Mouse (Mus musculus) forebrain, embryonic 11.5 days (tissue): Measurements from ENCODE around the gene Lef1. TPM values are rescaled to one million over a fixed set of nuclear protein-coding genes. Genes with fewer than 3 reads are reported as not detected.

ENCODE experiments used
- ATAC-seq: fragments of 200-750 bp; cut with Nextera tagmentation; replicated peaks from 2 replicates; pipeline ENCODE4 v1.8.0; 2017; ENCODE audit warnings: moderate TSS enrichment; ENCODE audit not compliant: low FRiP score
- DNase-seq: peaks from one replicate; pipeline ENCODE4 v3.0.0-alpha.2; 2017; ENCODE audit warnings: low spot score
- H3K27ac ChIP-seq: fragments of 300-500 bp; sonication (generic); 2 replicates; pipeline ENCODE4 v1.5.1; 2014; ENCODE audit warnings: low read depth, low read length
- H3K27me3 ChIP-seq: fragments of 300-500 bp; sonication (generic); 2 replicates; pipeline ENCODE4 v1.6.1; 2014; ENCODE audit warnings: mild to moderate bottlenecking, low read length, mixed read lengths; ENCODE audit not compliant: control insufficient read depth, insufficient read depth
- H3K36me3 ChIP-seq: fragments of 300-500 bp; sonication (generic); 2 replicates; pipeline ENCODE4 v1.6.1; 2014; ENCODE audit warnings: mild to moderate bottlenecking, low read length, moderate library complexity, mixed read lengths; ENCODE audit not compliant: control insufficient read depth, insufficient read depth
- H3K4me1 ChIP-seq: fragments of 300-500 bp; sonication (generic); replicated peaks from 2 replicates; pipeline ENCODE4 v1.6.1; 2014; ENCODE audit warnings: low read length, mixed read lengths; ENCODE audit not compliant: control insufficient read depth, insufficient read depth
- H3K4me2 ChIP-seq: fragments of 300-500 bp; sonication (generic); 2 replicates; pipeline ENCODE4 v1.6.1; 2014; ENCODE audit warnings: low read depth, mild to moderate bottlenecking, low read length, moderate library complexity, mixed read lengths; ENCODE audit not compliant: severe bottlenecking
- H3K4me3 ChIP-seq: fragments of 300-500 bp; sonication (generic); 2 replicates; pipeline ENCODE4 v1.5.1; 2014; ENCODE audit warnings: low read depth, low read length
- H3K9ac ChIP-seq: fragments of 300-500 bp; sonication (generic); 2 replicates; pipeline ENCODE4 v1.6.1; 2014; ENCODE audit warnings: low read length
- H3K9me3 ChIP-seq: fragments of 300-500 bp; sonication (generic); 2 replicates; pipeline ENCODE4 v1.6.1; 2016; ENCODE audit warnings: low read length, mixed read lengths; ENCODE audit not compliant: control insufficient read depth
- WGBS: fragments of 180-500 bp; shearing (Covaris S2); extraction: QIAGEN DNeasy Blood & Tissue Kit; methylation state at CpG from one replicate; pipeline ENCODE4 v1.1.7; 2014; 5-methylcytosine and 5-hydroxymethylcytosine counted together
- polyA plus RNA-seq: library from polyadenylated mRNA; unstranded; fragments of >200 nt; fragmentation: Nextera tagmentation; extraction: Ambion mirVana; gene quantifications from 2 replicates; pipeline ENCODE4 v1.2.1, GENCODE M21; 2014

The Lef1 gene
- polyA plus RNA-seq, 1 experiment from 2014 or later, result 70.0 TPM

- Histone ChIP-seq H3K36me3 (no peaks in the 10 kb centered on the region), H3K4me2 (peak overlapping the region; percentile 90), H3K9me3 (no peaks in the 10 kb centered on the region), H3K4me3 (peak overlapping the region; percentile 78), H3K4me1 (peaks cover 30% of the 10 kb centered on the region), H3K27me3 (peaks cover 18% of the 10 kb centered on the region), H3K9ac (peak overlapping the region; percentile 88), H3K27ac (peak overlapping the region; percentile 81)
- DNase-seq (peak; percentile 81), ATAC-seq (peak; percentile 6; the same call in 1 of the 2 replicates)
- WGBS, result under 1% methylated on average over 13 of the region's 14 CpGs
These were observed 593 bp upstream of the Lef1 start for GRCm38 (mm10) chr3:131109686-131110070.

GRCm38 (mm10) chr3:131111151-131111850, 1.0 kb downstream of the Lef1 start:
- peaks cover 15% of the 10 kb centered on the region for H3K27me3 ChIP-seq
- under 1% methylated on average over 58 of the region's 59 CpGs for WGBS
- H3K4me2 ChIP-seq, result peak overlapping the region; percentile 90
- peak overlapping the region; percentile 81 for H3K27ac ChIP-seq
- peak; percentile 28 for ATAC-seq
- H3K4me3 ChIP-seq, result peak overlapping the region; percentile 78
- H3K36me3 ChIP-seq, result no peaks in the 10 kb centered on the region; the same call in none of the 2 replicates
- DNase-seq, result peak; percentile 80
- H3K9ac ChIP-seq, result peak overlapping the region; percentile 88
- H3K9me3 ChIP-seq, result no peaks in the 10 kb centered on the region
- peaks cover 29% of the 10 kb centered on the region for H3K4me1 ChIP-seq

GRCm38 (mm10) chr3:131111851-131112572, 1.7 kb downstream of the Lef1 start:
- Histone ChIP-seq H3K9ac (peak overlapping the region; percentile 88), H3K36me3 (no peaks in the 10 kb centered on the region; the same call in none of the 2 replicates), H3K27me3 (peaks cover 13% of the 10 kb centered on the region), H3K4me2 (peak overlapping the region; percentile 90), H3K9me3 (no peaks in the 10 kb centered on the region), H3K4me3 (peak overlapping the region; percentile 78), H3K4me1 (peaks cover 25% of the 10 kb centered on the region), H3K27ac (no peak overlapping the region)
- WGBS, result under 1% methylated on average over 69 of the region's 69 CpGs
- peak; percentile 82 for DNase-seq
- peak; percentile 42 for ATAC-seq

GRCm38 (mm10) chr3:131112573-131112955, 2.3 kb downstream of the Lef1 start:
- no peak overlapping the region for H3K27ac ChIP-seq
- peaks cover 9% of the 10 kb centered on the region for H3K27me3 ChIP-seq
- DNase-seq (no peak), ATAC-seq (no peak)
- H3K4me3 ChIP-seq, result peak overlapping the region; percentile 78
- peaks cover 20% of the 10 kb centered on the region for H3K4me1 ChIP-seq
- peak overlapping the region; percentile 88 for H3K9ac ChIP-seq
- under 1% methylated on average over 7 of the region's 7 CpGs for WGBS
- no peaks in the 10 kb centered on the region; the same call in none of the 2 replicates for H3K36me3 ChIP-seq
- no peaks in the 10 kb centered on the region for H3K9me3 ChIP-seq
- peak overlapping the region; percentile 90 for H3K4me2 ChIP-seq

GRCm38 (mm10) chr3:131113029-131113428, 2.8 kb downstream of the Lef1 start:
- DNase-seq (no peak), ATAC-seq (no peak)
- Histone ChIP-seq H3K4me2 (peak overlapping the region; percentile 90), H3K9ac (peak overlapping the region; percentile 88), H3K36me3 (no peaks in the 10 kb centered on the region; the same call in none of the 2 replicates), H3K9me3 (no peaks in the 10 kb centered on the region), H3K27me3 (peaks cover 5% of the 10 kb centered on the region), H3K4me1 (peaks cover 16% of the 10 kb centered on the region), H3K4me3 (peak overlapping the region; percentile 78), H3K27ac (no peak overlapping the region)
- WGBS, result under 1% methylated on average over 13 of the region's 13 CpGs

- H3K9ac ChIP-seq, result no peak overlapping the region
- no peak overlapping the region for H3K4me3 ChIP-seq
- H3K9me3 ChIP-seq, result no peaks in the 10 kb centered on the region
- H3K27ac ChIP-seq, result no peak overlapping the region
- peaks cover 4% of the 10 kb centered on the region; the same call in 1 of the 2 replicates for H3K4me1 ChIP-seq
- DNase-seq (no peak), ATAC-seq (no peak)
- H3K36me3 ChIP-seq, result no peaks in the 10 kb centered on the region; the same call in none of the 2 replicates
- H3K4me2 ChIP-seq, result no peak overlapping the region
- WGBS, result 89% methylated on average over 13 of the region's 13 CpGs
- H3K27me3 ChIP-seq, result no peaks in the 10 kb centered on the region
These were observed 5.8 kb downstream of the Lef1 start for GRCm38 (mm10) chr3:131116116-131116515.

- H3K4me2 ChIP-seq, result no peak overlapping the region
- H3K4me3 ChIP-seq, result no peak overlapping the region
- H3K9me3 ChIP-seq, result no peaks in the 10 kb centered on the region
- H3K27ac ChIP-seq, result no peak overlapping the region
- 96% methylated on average over 15 of the region's 15 CpGs for WGBS
- H3K27me3 ChIP-seq, result no peaks in the 10 kb centered on the region
- no peak for DNase-seq
- H3K36me3 ChIP-seq, result no peaks in the 10 kb centered on the region; the same call in none of the 2 replicates
- peaks cover 4% of the 10 kb centered on the region; the same call in 1 of the 2 replicates for H3K4me1 ChIP-seq
- no peak for ATAC-seq
- H3K9ac ChIP-seq, result no peak overlapping the region
These were observed 7.1 kb downstream of the Lef1 start for GRCm38 (mm10) chr3:131117352-131117751.

GRCm38 (mm10) chr3:131117883-131118282, 7.6 kb downstream of the Lef1 start:
- peaks cover 2% of the 10 kb centered on the region; the same call in 1 of the 2 replicates for H3K4me1 ChIP-seq
- H3K4me2 ChIP-seq, result no peak overlapping the region
- H3K4me3 ChIP-seq, result no peak overlapping the region
- no peak overlapping the region for H3K27ac ChIP-seq
- H3K27me3 ChIP-seq, result no peaks in the 10 kb centered on the region
- DNase-seq (no peak), ATAC-seq (no peak)
- WGBS, result 83% methylated on average over 3 of the region's 3 CpGs
- H3K36me3 ChIP-seq, result no peaks in the 10 kb centered on the region; the same call in none of the 2 replicates
- H3K9me3 ChIP-seq, result no peaks in the 10 kb centered on the region
- no peak overlapping the region for H3K9ac ChIP-seq
